In genomic region chr9:50553547-50553946, GRCm38 (mm10) we compare ENCODE assay signal across 23 mouse cellular contexts. TPM values are rescaled to one million over a fixed set of nuclear protein-coding genes. Genes with fewer than 3 reads are reported as not detected.
A peak's percentile ranks its signal among the peaks of the same experiment; 100 is the strongest.
DNase-seq lines count a peak whose midpoint lies in the region; ATAC-seq and TF ChIP-seq lines count a peak whose summit lies in the region.
"Had no signal": no experiment of that assay in that cellular context is flagged by ENCODE, and none has a peak within 500 bp of the region (broad histone marks: within the 10 kb centered on the region; RNA-seq: fewer than 3 reads in every experiment).

No protein-coding gene starts in this region.

- peak; percentile 26 for DNase-seq in layer of hippocampus, adult 9-11 months
- no peak for DNase-seq in layer of hippocampus, adult 9-10 months (ENCODE audit: low spot score)
- peak; percentile 31 to 34 for DNase-seq in B cell, adult 2 months
- no peak for DNase-seq in urinary bladder, postnatal 4 days (ENCODE audit: low spot score in 2 of 2)
- DNase-seq: adrenal gland, adult 8-10 months; cerebellum, adult 11-12 months; heart, postnatal 4 days; kidney, postnatal 4 days; spleen, adult 18-20 months; thymus, postnatal 25 days had no signal

- WGBS in macrophage (ENCODE audit: missing documents) = 0% methylated on average over 2 of the region's 2 CpGs

- no peak for TF ChIP-seq CTCF in bone marrow macrophage, adult 2 months (IDR thresholded peaks at IDR 0.05; ENCODE audit: low read depth, low read length)

- TF ChIP-seq POLR2A in bone marrow macrophage, adult 2 months (IDR thresholded peaks at IDR 0.05; ENCODE audit: borderline replicate concordance, low read depth, low read length) = no peak

- H3K27ac ChIP-seq in bone marrow macrophage, adult 2 months (ENCODE audit: insufficient read depth, low read depth, low read length) = peak overlapping the region; percentile 74
- peak overlapping the region; percentile 83 for H3K27ac ChIP-seq in macrophage
- H3K27ac ChIP-seq: embryonic facial prominence, embryonic 13.5 days; heart, embryonic 13.5 days; liver, embryonic 14.5 days had no signal

- H3K79me2 ChIP-seq in macrophage (ENCODE audit: inconsistent target) = peaks cover 10% of the 10 kb centered on the region; the same call in 1 of the 2 replicates

- H3K4me3 ChIP-seq in bone marrow macrophage, adult 2 months (ENCODE audit: insufficient read depth, low read length) = peak overlapping the region; percentile 27; the same call in 1 of the 2 replicates
- peak overlapping the region; percentile 7; the same call in 1 of the 2 replicates for H3K4me3 ChIP-seq in macrophage (ENCODE audit: inconsistent target)
- H3K4me3 ChIP-seq: embryonic facial prominence, embryonic 13.5 days; heart, embryonic 13.5 days; midbrain, embryonic 13.5 days had no signal

- peaks cover 30% of the 10 kb centered on the region for H3K4me1 ChIP-seq in bone marrow macrophage, adult 2 months (ENCODE audit: control insufficient read depth, insufficient read depth, low read length)
- H3K4me1 ChIP-seq: heart, embryonic 13.5 days had no signal

- no peak for ATAC-seq in CD4-positive, CD25-positive, alpha-beta regulatory T cell, adult 4 months

- no peaks in the 10 kb centered on the region for H3K36me3 ChIP-seq in macrophage (ENCODE audit: inconsistent target)
- H3K36me3 ChIP-seq: embryonic facial prominence, embryonic 13.5 days; heart, embryonic 13.5 days; midbrain, embryonic 13.5 days had no signal

RNA-seq across cellular contexts. Expression of gene Il18, which starts 1.1 kb away (rescaled TPM):
- polyA plus RNA-seq in bone marrow macrophage, adult 2 months (2012; ENCODE audit: insufficient read depth, insufficient read length, missing spikeins) = 27.7 and 33.7 TPM in 2 replicates
- total RNA-seq in macrophage (2018; cell fraction: chromatin; rRNA removed) = 100 to 1,000 TPM in 5 of 26 experiments, 10 to 100 TPM in 21; 34.1 to 153 (median 64.9) TPM
- 10 to 100 TPM; 37.4 to 86.6 (median 53.3) TPM for total RNA-seq in macrophage (2018; cell fraction: cytosol; rRNA removed)
- 100 to 1,000 TPM in 12 of 26 experiments, 10 to 100 TPM in 14; 60.0 to 188 (median 98.9) TPM for total RNA-seq in macrophage (2018; cell fraction: nucleus; rRNA removed)
- polyA plus RNA-seq in macrophage (2018) = 44.2 to 59.1 TPM (median 54.5 TPM) in 3 replicates
- 1 to 10 TPM; 6.1 to 7.4 TPM for polyA plus RNA-seq in CD4-positive, CD25-positive, alpha-beta regulatory T cell, adult 4 months (2017; shearing (Covaris generic))

RNA-seq across cellular contexts. Expression of gene Bco2, which starts 1.4 kb away (rescaled TPM):
- 3.4 and 5.0 TPM in 2 replicates for polyA plus RNA-seq in bone marrow macrophage, adult 2 months (2012; ENCODE audit: insufficient read depth, insufficient read length, missing spikeins)
- 10 to 100 TPM in 1 of 26 experiments, 1 to 10 TPM in 25; 1.1 to 11.6 (median 5.2) TPM for total RNA-seq in macrophage (2018; cell fraction: chromatin; rRNA removed)
- 1 to 10 TPM; 2.7 to 9.2 (median 3.9) TPM for total RNA-seq in macrophage (2018; cell fraction: cytosol; rRNA removed)
- total RNA-seq in macrophage (2018; cell fraction: nucleus; rRNA removed) = 10 to 100 TPM in 7 of 26 experiments, 1 to 10 TPM in 19; 2.2 to 12.8 (median 5.7) TPM
- polyA plus RNA-seq in macrophage (2018) = 2.7 to 3.6 TPM (median 2.9 TPM) in 3 replicates
- 1 to 10 TPM in 1 of 2 experiments, under 1 TPM in 1; 0.15 to 2.1 TPM for polyA plus RNA-seq in CD4-positive, CD25-positive, alpha-beta regulatory T cell, adult 4 months (2017; shearing (Covaris generic))
- polyA plus RNA-seq: heart, embryonic 13.5 days had no signal

RNA-seq across cellular contexts. Expression of gene Tex12, which starts 7.6 kb away (rescaled TPM):
- polyA plus RNA-seq in bone marrow macrophage, adult 2 months (2012; ENCODE audit: insufficient read depth, insufficient read length, missing spikeins) = not detected in 2 replicates
- 1 to 10 TPM in 1 of 26 experiments, not detected in 25; 2.0 TPM for total RNA-seq in macrophage (2018; cell fraction: chromatin; rRNA removed)
- total RNA-seq in macrophage (2018; cell fraction: cytosol; rRNA removed) = under 1 TPM in 7 of 26 experiments, not detected in 19; 0.14 to 0.47 (median 0.19) TPM
- total RNA-seq in macrophage (2018; cell fraction: nucleus; rRNA removed) = under 1 TPM in 1 of 26 experiments, not detected in 25; 0.53 TPM
- polyA plus RNA-seq in macrophage (2018) = not detected in 3 replicates
- polyA plus RNA-seq in CD4-positive, CD25-positive, alpha-beta regulatory T cell, adult 4 months (2017; shearing (Covaris generic)) = not detected
- total RNA-seq: adrenal gland, adult 8-10 months; heart, postnatal 4 days; left cerebral cortex, adult 18-20 months had no signal
- polyA plus RNA-seq: brain, embryonic 14.5 days; embryonic facial prominence, embryonic 13.5 days; gonadal fat pad, adult 2 months; heart, embryonic 13.5 days; kidney, embryonic 14.5 days; limb, embryonic 11.5 days; liver, embryonic 14.5 days; lung, embryonic 16.5 days had no signal

RNA-seq across cellular contexts. Expression of gene Pts, which starts 25.0 kb away (rescaled TPM):
- 52.3 and 63.5 TPM in 2 replicates for polyA plus RNA-seq in bone marrow macrophage, adult 2 months (2012; ENCODE audit: insufficient read depth, insufficient read length, missing spikeins)
- total RNA-seq in macrophage (2018; cell fraction: chromatin; rRNA removed) = 100 to 1,000 TPM in 8 of 26 experiments, 10 to 100 TPM in 18; 25.2 to 139 (median 70.7) TPM
- total RNA-seq in macrophage (2018; cell fraction: cytosol; rRNA removed) = 10 to 100 TPM; 34.1 to 70.9 (median 47.9) TPM
- total RNA-seq in macrophage (2018; cell fraction: nucleus; rRNA removed) = 100 to 1,000 TPM in 4 of 26 experiments, 10 to 100 TPM in 22; 25.2 to 114 (median 53.9) TPM
- polyA plus RNA-seq in macrophage (2018) = 36.6 to 64.4 TPM (median 48.4 TPM) in 3 replicates
- 100 to 1,000 TPM; 104 to 120 TPM for polyA plus RNA-seq in CD4-positive, CD25-positive, alpha-beta regulatory T cell, adult 4 months (2017; shearing (Covaris generic))

RNA-seq across cellular contexts. Expression of gene Sdhd, which starts 50.1 kb away (rescaled TPM):
- 133 and 155 TPM in 2 replicates for polyA plus RNA-seq in bone marrow macrophage, adult 2 months (2012; ENCODE audit: insufficient read depth, insufficient read length, missing spikeins)
- 10 to 100 TPM in 16 of 26 experiments, 1 to 10 TPM in 10; 2.5 to 28.4 (median 11.9) TPM for total RNA-seq in macrophage (2018; cell fraction: chromatin; rRNA removed)
- 100 to 1,000 TPM; 120 to 179 (median 146) TPM for total RNA-seq in macrophage (2018; cell fraction: cytosol; rRNA removed)
- total RNA-seq in macrophage (2018; cell fraction: nucleus; rRNA removed) = 10 to 100 TPM; 19.4 to 75.3 (median 44.1) TPM
- 84.1 to 152 TPM (median 148 TPM) in 3 replicates for polyA plus RNA-seq in macrophage (2018)
- polyA plus RNA-seq in CD4-positive, CD25-positive, alpha-beta regulatory T cell, adult 4 months (2017; shearing (Covaris generic)) = 100 to 1,000 TPM; 152 to 183 TPM

Comparison
In these comparisons a context has a peak if more than half of its experiments do, and no peak if none do; other contexts are left out.
1. DNase-seq: peak in layer of hippocampus, adult 9-11 months (single experiment) and B cell, adult 2 months (2 of 2); none in layer of hippocampus, adult 9-10 months (single experiment) and urinary bladder, postnatal 4 days (0 of 2).